Comparison of ENCODE assay signal across 8 mouse cellular contexts in genomic region chr9:20384532-20385342, GRCm38 (mm10). TPM values are rescaled to one million over a fixed set of nuclear protein-coding genes. Genes with fewer than 3 reads are reported as not detected.
A peak's percentile ranks its signal among the peaks of the same experiment; 100 is the strongest.
DNase-seq lines count a peak whose midpoint lies in the region; ATAC-seq lines count a peak whose summit lies in the region.

Gene Zfp560, minus strand, starts transcription at chr9:20385177.

- peak; percentile 92 for DNase-seq in adipocyte (ENCODE audit: low spot score)
- DNase-seq in embryo, embryonic 10 days (ENCODE audit: low spot score) = peak; percentile 94
- peak; percentile 89 for DNase-seq in gastrocnemius, postnatal 10 days
- peak; percentile 96 for DNase-seq in induced T-regulatory cell, adult 2 months (ENCODE audit: low read depth)
- DNase-seq in left cerebral cortex, adult 9 months (ENCODE audit: low spot score in 2 of 2) = peak; percentile 25 to 86
- DNase-seq in right cerebral cortex, postnatal 14 days = peak; percentile 89
- DNase-seq in urinary bladder, postnatal 36 days (ENCODE audit: low spot score in 2 of 2) = peak; percentile 85 to 89

- peak; percentile 100 for ATAC-seq in megakaryocyte progenitor cell, adult 5-6 weeks (replicated peaks; ENCODE audit: poor library complexity)

RNA-seq across cellular contexts. Expression of gene Zfp560, which starts in this region (rescaled TPM):
- 10 to 100 TPM; 10.2 to 10.6 TPM for total RNA-seq in gastrocnemius, postnatal 10 days (2021)
- 16.1 and 20.4 TPM in 2 replicates for total RNA-seq in megakaryocyte progenitor cell, adult 5-6 weeks (2015)
- 8.5 and 13.5 TPM in 2 replicates for total RNA-seq in megakaryocyte progenitor cell, adult 5-6 weeks (2017)

Comparison
In these comparisons a context has a peak if more than half of its experiments do, and no peak if none do; other contexts are left out.
1. Peak in every context shown above with its lines: DNase-seq and ATAC-seq.